Mouse (Mus musculus): ENCODE results near the gene Izumo3.

DNA sequence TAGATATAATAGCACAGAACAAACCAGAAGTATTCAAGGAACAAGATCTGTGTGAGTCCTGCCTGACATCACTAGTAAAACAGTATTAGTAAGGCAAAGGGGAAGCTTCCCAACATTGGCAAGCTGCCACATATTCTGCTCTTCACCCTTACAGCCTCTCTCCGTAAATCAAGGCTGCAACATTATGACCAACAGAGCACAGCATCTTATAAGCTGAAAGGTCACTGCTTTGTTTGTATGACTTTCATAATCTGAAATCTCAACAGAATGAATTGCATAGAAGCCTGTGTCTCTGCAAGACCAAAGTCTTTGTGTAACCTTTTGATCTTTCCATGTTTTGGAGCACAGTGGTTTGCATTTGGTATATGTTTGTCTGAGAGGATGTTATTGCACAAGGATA is 51.1 kb downstream of the Izumo3 start:
- TF ChIP-seq CTCF (IDR thresholded peaks at IDR 0.05) (no peak), POLR2A (IDR thresholded peaks at IDR 0.05; ENCODE audit: insufficient read depth, low read depth, low read length) (no peak)

All from heart, adult 2 months (tissue).